Mouse (Mus musculus): ENCODE measurements around the gene Alx1. TPM values are rescaled to one million over a fixed set of nuclear protein-coding genes. Genes with fewer than 3 reads are reported as not detected.

The Alx1 gene
- not detected for polyA plus RNA-seq (2017; shearing (Covaris generic))

GRCm38 (mm10) chr10:103029730-103030490, at the start of gene Alx1:
TSS of gene Alx1 (minus strand) at chr10:103030215.
- ATAC-seq: no peak

GRCm38 (mm10) chr10:103049593-103049992, 19.6 kb upstream of the Alx1 start:
- ATAC-seq: no peak

GRCm38 (mm10) chr10:103046623-103047022, 16.6 kb upstream of the Alx1 start:
- no peak for ATAC-seq

- ATAC-seq: no peak
Observed at GRCm38 (mm10) chr10:103045019-103045418, 15.0 kb upstream of the Alx1 start.

- ATAC-seq: no peak
Observed at GRCm38 (mm10) chr10:103035002-103035640, 5.1 kb upstream of the Alx1 start.

GRCm38 (mm10) chr10:103030931-103031330, 916 bp upstream of the Alx1 start:
- ATAC-seq: no peak

GRCm38 (mm10) chr10:103029132-103029729, 784 bp downstream of the Alx1 start:
- ATAC-seq: no peak

- no peak for ATAC-seq
Observed at GRCm38 (mm10) chr10:103028253-103029131, 1.5 kb downstream of the Alx1 start.

GRCm38 (mm10) chr10:103027931-103028252, 2.1 kb downstream of the Alx1 start:
- ATAC-seq: no peak

- ATAC-seq: no peak
Observed at GRCm38 (mm10) chr10:103027226-103027930, 2.6 kb downstream of the Alx1 start.

- ATAC-seq: no peak
Observed at GRCm38 (mm10) chr10:103026636-103027225, 3.3 kb downstream of the Alx1 start.

GRCm38 (mm10) chr10:103002556-103002955, 27.5 kb downstream of the Alx1 start:
- ATAC-seq: no peak

- no peak for ATAC-seq
Observed at GRCm38 (mm10) chr10:103000902-103001301, 29.1 kb downstream of the Alx1 start.

GRCm38 (mm10) chr10:102999584-102999983, 30.4 kb downstream of the Alx1 start:
- no peak for ATAC-seq

GRCm38 (mm10) chr10:102975106-102975505, 54.9 kb downstream of the Alx1 start:
- no peak for ATAC-seq

GRCm38 (mm10) chr10:102959602-102960001, 70.4 kb downstream of the Alx1 start:
- ATAC-seq: no peak

Other genes with a start within 250 kb of the Alx1 start
- not detected for gene Lrriq1, start 206.1 kb upstream of the Alx1 start, polyA plus RNA-seq (2017; shearing (Covaris generic))